Mouse (Mus musculus) heart, postnatal 0 days (tissue): ENCODE data around the gene Ywhag.

ENCODE experiments used
- CTCF ChIP-seq: IDR thresholded peaks from 2 replicates; pipeline ENCODE4 v1.5.1; 2016; ENCODE audit warnings: antibody characterized with exemption, control low read depth, low read depth
- EP300 ChIP-seq: IDR thresholded peaks from 2 replicates; pipeline ENCODE4 v1.6.1; 2016; ENCODE audit warnings: antibody characterized with exemption, low read depth

- TF ChIP-seq CTCF: no peak
- no peak for TF ChIP-seq EP300
These were observed 35.8 kb upstream of the Ywhag start for GRCm38 (mm10) chr5:135970247-135970646.
